Mouse (Mus musculus) urinary bladder, postnatal 10 days (tissue): ENCODE results near the gene Foxg1.

ENCODE experiments used
- DNase-seq: peaks from one replicate; pipeline ENCODE4 v3.0.0; 2022; ENCODE audit warnings: low spot score

Foxg1 gene

DNA sequence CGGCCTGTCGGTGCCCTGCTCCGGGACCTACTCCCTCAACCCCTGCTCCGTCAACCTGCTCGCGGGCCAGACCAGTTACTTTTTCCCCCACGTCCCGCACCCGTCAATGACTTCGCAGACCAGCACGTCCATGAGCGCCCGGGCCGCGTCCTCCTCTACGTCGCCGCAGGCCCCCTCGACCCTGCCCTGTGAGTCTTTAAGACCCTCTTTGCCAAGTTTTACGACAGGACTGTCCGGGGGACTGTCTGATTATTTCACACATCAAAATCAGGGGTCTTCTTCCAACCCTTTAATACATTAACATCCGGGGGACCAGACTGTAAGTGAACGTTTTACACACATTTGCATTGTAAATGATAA is 3.2 kb downstream of the Foxg1 start:
- DNase-seq: no peak

DNA sequence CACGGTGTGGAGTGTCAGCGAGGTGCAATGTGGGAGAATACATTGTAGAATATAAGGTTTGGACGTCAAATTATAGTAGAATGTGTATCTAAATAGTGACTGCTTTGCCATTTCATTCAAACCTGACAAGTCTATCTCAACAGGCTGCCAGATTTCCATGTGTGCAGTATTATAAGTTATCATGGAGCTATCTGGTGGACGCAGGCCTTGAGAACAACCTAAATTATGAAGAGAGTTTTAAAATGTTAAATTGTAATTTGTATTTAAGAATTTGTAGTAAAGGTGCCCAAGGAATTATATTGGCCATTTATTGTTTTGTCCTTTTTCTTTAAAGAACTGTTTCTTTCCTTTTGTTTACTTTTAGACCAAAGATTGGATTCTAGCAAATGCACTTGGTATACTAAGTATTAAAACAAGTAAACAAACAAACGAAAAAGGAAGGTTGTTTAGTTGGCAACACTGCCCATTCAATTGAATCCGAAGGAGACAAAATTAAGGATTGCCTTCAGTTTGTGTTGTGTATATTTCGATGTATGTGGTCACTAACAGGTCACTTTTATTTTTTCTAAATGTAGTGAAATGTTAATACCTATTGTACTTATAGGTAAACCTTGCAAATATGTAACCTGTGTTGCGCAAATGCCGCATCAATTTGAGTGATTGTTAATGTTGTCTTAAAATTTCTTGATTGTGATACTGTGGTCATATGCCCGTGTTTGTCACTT is 3.8 kb downstream of the Foxg1 start:
- no peak for DNase-seq

DNA sequence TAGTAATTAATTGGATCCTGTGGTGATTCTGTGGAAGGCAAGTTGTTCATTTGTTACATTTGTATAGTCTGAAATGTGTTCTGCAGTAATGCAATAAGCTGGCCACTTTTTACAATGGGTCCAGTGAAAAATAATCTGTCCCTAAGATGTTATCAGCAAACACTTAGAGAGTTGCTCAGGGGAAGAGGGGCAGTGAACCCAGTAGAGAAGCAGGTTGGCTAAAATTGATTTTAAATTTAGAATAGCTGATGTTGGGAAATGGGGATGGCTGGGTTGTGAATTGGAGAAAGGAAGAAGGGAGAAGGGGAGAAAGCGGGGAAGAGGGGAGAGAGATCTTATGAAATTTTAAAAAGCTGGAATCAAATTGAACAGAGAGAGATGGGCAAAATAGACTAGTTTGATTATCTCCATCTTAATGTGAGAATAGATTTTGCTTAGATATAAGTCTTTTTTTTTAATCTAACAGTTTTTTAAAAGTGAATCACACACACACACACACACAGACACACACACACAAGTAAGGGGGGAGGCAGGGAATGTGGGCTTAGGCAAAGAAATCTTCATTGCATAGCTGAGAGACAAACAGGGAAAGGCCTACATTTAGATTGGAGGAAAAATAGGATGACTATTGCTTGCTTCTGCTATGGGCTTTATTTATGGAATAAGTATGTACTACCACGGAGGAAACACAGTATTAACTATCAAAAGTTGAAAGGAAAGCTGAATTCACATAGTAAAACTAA is 5.6 kb downstream of the Foxg1 start:
- no peak for DNase-seq

DNA sequence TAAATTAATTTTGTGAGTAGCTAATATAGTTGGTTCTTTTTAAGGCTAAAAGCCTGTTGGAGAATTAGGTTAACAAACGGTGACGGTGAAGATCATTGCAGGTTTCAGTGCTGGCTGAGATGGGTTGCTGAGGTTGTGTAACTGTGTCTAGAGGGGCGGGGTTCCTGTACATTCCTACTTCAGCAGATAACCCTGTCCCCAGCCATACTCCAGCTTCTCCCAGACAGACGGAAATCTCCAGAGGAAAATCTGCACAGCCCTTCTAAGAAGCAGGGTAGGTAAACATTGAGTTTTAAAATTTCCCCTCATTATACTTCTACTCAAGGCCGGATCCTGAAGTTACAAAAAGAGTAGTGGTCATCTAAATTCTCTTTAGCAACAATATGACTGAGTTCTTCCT is 7.2 kb downstream of the Foxg1 start:
- DNase-seq: no peak

DNA sequence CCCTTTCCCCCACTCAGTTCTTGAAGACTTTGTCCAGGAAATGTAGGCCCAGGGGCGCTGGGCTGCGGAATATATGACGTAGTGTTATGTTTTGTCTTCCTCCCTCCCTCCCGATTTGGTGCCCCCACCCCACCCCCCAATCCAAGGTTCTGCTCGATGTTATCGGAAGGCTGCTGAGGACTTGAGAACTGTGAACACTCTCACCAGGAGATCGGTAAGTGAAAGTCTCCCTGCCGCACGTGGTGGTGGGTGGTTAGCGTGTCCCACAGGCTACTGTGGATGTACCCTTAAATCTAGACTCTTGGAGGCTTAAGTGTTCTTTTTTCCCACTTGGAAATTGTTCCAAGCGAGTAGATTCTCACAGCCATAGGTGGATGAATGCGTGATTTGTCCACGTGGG is 7.8 kb downstream of the Foxg1 start:
- no peak for DNase-seq

DNA sequence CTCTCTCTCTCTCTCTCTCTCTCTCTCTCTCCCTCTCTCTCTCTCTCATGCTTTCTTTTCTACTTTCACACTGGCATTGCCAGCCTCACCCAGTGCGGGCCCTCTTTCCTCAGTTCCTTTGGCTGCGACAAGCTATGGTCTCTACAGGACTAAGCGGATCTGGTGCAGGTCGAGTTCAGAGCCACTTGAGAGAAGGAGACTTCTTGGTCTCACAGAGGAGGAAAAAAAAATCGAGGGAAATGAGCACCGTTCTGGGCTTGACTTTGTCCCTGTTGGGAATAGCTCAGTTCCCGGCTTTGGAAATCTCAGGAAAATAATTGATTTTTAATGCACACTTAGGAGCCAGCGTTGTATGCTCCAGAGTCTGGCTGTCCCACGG is 8.5 kb downstream of the Foxg1 start:
- DNase-seq: no peak

DNA sequence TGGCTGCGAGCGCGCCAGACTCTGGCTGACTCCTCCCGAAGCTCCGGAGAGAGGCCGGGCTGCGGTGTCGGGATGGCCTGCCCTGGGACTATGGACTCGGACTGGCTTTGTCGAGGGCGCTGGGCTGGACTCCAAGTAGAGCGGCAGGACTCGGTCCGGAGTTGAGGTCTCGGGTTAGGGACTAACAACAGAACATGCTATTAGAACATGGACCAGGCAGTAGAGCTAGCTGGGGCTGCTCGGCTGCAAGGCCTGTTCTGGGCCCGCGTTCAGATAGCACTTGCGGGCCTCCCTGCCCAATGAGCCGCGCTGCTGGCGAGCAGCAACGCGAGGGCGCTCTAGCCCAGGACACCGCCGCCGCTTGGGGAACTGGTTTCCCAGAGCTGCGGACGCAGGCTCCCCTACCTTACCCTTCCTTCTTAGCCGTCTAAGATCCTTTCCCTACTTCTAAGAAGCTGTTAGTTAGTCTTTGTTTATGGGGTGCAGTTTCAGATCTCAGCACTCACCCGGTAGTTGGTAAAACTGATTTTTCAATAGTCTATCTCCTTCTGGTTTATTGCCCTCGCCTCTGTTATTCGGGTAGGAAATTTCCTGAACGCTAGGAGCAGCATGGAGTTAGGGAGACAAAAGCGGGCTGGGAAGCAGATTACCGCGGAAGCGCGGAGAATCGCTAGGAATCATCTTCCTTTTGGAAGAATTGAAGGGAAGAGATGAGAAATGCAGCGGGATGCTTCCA is 9.0 kb downstream of the Foxg1 start:
- DNase-seq: no peak

DNA sequence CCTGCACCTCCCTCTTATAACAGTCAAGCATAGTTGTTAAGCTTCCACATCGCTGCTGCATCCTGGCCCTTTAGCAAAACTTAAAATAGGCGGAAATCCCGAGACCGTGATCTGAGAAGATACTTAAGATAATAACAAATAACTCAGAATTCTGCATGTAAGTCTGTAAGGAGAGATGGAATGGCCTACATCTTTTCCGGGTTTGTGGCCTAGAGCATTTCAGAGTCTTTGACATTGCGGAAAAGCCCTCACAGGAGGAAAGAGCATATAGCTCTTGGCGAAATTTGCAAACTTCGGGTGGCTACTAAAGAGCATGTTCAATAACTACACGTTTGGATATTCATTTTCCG is 9.6 kb downstream of the Foxg1 start:
- no peak for DNase-seq

DNA sequence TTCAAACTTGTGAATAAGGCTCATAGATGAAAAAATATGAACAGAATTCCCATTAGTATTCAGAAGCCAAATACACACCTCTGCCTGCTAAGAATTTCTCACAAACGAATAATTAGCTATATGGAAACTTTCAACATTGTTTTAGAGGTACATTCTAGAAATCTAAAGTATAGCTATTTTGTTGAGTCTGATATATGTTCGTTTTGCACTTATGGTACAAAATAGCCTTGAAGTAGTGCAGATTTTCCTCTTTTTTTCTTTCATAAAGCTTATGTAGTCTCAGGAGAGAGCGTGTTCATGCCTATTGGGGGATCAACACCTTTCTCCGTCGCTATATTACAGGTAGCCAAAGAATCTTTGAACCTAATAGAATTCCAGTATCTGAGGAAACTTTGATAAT is 10.4 kb downstream of the Foxg1 start:
- no peak for DNase-seq

DNA sequence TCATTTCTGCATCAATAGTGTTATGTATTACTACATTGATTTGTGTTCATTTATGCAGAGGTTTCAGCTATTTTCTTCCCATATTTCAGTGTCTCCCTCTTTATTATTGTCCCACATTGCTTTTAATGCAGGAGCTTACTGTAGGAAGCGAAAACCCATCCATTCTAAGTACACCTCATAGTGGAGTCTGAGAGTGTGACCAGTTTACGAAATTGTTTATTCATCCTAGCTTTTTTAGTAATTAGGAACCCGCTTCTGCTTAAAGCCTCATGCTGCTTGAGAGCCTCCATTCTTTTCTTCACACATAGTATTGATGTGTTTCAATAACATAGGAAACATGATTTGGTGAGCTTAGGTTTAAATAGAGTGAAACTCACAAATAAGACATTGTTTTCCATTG is 11.2 kb downstream of the Foxg1 start:
- no peak for DNase-seq

DNA sequence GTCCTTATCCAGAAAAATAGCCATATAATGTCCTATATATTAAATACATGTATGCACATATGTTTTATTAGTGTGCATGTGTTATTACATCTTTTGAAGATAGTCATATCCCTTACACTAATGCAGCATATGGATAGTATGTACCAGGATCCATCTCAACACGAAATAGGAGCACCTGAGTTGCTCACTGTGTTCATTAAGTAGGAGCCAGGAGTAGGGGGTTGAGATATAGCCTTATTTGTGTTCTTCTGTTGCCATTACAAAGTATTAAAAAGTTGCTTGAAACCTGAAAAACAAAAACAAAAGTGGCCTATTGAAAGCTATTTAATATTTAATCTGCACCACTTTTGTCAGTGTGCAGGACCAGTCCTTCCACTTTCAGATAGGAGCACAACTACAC is 11.7 kb downstream of the Foxg1 start:
- DNase-seq: no peak

DNA sequence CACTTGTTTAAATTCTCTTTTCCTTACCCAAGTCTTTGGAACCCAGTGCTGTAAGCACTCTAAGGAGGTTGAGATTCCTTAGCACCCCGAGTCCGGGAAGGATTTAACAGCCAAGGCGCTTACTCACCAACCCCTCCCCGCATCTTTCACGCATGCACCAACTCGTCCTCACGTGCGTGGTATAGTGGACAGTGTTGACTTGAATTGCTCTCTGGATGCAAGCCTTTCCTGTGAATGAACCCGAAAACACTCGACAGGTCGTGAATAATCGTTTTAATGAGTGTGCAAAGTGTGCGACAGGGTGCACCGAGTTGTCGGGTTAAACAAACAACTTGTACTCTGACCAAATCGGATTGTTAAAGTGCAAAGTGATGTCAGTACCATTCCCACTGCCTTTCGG is 12.4 kb downstream of the Foxg1 start:
- no peak for DNase-seq

DNA sequence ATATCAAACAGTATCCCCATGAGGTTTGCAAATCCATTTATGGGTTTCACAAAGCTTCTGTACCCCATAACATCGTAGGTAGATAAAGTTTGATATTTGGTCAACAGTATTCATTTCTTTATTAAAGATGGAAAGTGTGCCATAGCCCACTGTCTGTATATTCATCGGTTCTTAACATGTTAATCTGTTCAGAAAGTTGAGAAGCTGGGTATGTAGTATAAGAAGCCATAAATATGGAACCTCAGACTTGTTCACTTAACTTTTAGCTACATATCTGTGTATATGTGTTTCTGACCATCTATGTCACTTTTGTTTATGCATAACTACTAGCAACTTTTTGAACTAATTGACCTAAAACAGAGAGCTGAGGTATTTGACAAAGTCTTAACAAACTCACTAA is 13.5 kb downstream of the Foxg1 start:
- DNase-seq: no peak

DNA sequence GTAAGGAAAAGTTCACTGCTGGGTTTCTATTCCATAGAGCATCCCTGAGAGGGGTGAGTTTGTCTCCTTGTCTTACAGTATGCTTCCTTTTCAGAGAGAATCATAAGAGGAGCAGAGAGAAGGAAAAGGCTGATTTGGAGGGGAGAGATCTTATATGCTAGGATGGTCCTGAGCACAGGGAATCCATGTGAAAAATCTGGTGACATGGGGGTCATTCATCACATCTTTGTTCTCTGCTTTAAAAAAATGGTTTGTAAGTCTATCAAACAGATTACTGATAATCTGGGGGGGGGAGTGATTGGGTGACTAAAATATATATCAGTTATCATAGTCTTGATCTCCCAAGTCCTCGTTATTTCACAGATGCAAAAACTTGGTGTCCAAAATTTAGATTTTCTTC is 14.3 kb downstream of the Foxg1 start:
- no peak for DNase-seq

DNA sequence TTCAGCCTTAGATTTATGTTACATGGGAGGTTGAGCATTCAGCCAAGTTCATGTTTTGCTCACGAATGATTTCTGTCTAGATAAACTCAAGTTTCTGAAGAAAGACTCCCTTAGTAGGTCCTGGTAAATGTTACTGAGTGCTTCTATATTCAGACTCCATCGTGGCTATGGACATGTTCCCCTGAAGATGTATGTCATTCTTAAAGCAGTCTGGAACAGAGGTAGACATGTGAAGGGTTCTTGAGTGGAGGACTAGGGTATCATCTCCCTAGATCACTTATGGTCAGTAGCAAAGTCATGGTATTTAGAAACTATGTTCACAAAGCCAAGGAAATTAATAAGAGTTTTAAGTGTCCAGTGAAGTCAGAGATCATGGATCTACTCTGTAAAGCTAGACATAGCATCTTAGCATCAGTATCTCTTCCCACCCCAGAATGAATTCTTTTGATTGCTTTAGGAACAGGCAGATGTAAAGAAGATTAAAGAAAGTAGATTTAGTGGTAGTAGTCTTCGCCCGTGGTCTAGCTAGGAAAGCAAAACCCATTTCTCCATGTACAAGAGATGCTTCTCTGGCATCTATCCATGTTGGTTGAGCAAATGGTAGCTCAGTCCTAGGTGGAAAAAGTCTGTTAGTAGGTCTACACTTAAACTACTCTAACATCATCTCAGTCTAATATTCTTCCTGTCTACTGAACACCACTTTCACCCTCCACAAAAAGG is 15.1 kb downstream of the Foxg1 start:
- DNase-seq: no peak

DNA sequence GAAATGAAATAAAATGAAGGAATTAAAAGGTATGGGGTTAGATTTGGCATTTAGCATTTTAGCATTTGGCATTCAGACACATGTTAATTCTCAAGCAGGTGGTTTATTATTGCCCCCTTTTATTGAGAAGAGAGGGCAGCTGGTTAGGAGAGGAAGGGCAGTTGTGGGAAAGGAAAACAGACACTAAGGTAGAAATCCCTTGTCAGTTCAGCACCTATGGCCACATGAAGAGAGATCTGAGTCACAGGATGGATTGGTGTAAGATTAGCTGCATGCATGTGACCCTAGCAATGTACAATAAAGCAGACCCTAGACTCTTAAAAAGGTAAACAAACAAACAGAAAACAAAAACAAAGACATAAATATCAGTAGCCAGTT is 15.7 kb downstream of the Foxg1 start:
- DNase-seq: no peak

DNA sequence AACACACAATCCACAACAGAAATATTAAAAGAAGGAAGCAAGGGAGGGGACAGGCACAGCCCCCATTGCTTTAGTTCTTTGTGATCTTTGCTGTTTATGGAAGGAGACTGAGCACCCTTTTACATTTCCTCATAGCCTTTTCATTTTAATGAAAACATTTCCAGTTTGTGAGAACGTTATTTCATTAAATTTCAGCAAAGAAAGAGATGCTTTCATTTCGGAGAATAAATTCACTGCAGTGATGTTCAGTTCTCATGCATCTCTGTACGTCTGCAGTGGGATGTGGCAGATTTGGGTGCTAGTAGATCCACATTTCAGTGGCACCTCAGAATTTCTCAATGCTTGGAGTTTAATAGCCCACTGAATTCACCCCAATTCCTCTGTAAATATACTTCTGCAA is 16.2 kb downstream of the Foxg1 start:
- no peak for DNase-seq

DNA sequence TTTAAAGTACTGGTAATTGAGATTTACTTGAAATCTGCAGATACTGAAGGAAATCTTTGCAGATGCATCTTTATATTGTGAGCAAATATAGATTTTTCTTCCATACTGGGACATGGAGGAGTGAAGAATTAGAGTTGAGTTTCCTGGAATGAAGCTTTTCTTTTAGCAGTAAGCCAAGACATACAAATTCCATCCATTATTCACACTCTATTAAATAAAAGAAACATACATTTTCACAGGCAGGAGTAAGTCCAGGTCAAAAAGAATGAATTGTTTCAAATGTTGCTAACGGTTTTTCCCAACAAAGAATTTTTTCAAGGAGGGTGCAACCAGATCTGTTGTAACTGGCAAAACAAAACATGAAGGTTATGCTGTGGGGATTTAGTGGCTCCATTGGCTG is 17.2 kb downstream of the Foxg1 start:
- DNase-seq: no peak

DNA sequence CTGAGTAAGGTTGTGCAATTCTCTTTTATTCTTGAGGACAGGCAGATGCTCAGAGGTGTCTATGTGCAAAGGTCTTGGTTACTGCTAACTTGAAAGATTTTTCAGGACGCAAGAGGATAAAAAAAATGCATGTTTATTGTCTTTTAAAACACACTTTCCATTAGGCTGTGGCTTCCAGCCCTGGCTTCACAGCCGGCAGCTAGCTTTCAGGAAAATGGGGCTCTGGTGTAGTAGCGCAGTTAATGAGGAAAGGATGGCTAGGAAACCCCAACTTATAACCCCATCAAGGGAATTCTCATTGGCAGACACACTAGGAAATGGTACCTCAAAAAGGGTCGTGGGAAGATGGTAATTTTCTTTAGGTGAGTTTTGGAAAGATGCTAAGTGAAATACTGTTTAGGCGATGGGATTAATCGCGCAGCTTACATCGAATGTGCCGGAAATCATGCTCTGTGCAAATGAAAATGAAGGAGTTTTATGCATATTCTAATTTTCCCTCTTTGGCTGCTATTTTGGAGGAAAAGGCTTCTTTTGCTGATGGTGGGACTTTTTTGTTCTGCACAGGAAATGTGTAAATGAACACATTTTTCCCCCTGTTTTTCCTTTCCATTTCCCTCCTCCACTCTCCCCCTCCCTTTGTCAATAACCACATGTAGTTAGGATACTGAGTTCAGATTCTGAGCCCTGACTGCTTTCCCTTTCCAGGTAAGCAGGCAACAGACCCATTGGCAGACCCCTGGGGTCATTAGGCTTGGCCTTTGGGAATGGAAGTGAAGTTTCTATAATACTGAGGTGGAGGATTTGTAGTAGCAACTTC is 17.8 kb downstream of the Foxg1 start:
- no peak for DNase-seq

DNA sequence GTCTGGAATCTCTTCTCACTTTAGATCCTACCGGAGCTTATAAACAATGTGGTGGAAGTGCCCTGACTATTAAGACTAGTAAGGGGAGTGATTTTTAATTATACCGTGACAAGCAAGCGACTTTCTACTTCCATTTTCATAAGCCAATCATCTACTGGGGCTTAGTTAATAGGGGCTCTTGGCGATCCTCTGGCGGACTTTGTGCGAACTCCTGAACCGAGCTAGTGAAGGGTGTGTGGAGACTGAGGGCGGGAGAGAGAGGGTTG is 18.3 kb downstream of the Foxg1 start:
- no peak for DNase-seq

DNA sequence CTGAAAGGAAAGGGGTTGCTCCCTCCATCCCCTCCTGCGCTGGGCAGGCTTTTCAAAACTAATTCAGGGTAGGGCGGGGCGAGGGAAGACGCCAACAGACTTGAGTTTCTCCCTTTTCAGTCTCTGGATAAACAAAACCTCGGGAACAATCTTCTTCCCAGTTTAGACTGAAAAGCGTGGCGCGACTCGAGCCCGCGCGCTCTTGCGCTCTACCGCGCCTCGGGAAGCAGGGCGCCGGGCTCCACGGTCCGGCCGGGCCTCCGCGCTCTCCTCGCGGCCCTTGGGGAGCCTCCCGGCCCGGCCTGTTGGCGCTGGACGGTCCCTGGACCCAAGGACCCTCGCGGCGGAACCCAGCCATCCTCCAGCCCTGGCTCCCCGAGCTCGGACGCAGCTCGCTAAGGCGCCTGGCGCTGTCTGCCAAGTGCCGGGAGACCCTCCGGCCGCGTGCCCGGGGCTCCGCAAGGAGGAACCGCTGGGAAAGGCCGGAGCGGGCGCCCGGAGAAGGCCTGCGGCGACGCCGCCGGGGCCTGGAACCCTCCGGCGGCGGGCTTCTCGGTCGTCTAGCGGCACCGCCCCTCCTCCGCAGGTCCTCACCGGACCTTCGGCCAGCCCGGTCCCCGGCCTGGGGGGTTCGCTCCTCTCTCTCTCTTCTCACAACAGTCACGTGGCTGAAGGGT is 18.8 kb downstream of the Foxg1 start:
- no peak for DNase-seq

DNA sequence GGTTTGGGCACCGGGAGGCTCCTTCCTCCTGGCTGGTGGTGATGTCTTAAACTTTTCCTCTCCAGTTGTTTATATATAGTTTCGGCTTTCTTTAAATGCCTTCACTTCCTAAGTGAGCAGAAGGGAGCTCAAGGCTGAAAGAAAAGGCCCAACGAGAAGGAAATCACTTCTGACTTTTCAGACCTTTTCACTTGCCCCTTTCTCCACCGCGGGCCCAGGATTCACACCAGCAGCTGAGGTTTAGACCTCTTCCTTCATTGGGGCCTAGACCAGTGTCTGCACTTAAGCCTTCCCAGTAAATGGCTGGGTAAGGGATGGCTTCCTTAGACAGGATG is 19.3 kb downstream of the Foxg1 start:
- DNase-seq: no peak
